Mouse (Mus musculus): ENCODE data around the gene Stt3b.
A peak's percentile ranks its signal among the peaks of the same experiment; 100 is the strongest.

Stt3b gene

DNA sequence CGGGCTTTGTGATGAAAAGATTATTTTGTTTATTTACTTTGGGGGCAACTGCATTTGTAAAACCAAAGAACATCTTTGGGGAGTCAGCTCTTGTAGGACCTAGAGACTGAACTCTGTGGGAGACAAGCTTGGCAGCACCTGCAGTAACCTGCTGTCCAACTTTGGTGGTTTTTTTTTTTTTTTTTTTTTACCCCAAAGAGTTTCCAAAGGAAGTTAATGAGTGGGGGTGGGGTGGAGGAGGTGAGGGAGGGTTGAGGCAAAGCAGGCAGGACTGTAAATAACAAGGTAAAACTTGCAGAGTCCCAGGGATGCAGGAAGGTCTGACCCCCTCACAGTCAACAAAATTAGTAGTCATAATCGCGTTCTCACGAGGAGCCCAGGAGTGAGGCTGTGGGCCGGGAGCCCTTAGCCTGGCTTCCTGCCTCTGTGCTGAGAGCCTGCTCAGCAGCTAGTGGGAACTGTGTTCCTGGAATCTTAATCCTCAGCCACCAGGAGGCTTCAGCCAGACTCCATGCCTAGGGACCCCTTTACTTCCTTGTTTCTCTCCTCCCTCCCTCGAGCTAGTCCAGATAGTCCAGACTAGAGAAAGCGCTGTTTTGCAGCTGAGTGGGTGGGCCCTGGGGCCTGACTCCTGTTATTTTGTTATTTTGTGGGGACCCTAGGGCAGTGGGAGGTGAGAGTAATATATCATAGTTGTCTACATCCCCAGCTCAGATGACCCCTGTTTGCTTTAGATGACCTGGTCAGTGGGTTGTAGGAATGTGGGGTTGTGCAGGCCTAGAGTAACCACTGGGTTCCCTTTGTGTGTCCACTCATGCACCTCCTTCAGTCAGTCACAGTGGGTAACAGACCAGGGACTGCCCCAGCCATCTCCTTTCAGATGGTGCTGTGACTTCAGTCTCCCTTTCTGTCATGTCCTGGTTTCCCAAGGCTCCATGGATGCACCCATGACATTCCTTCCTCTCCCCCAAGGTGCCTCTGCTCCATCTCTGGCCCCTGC lies 95.3 kb downstream of the Stt3b start:
- DNase-seq (ENCODE audit: low spot score in 2 of 2), result no peak

DNA sequence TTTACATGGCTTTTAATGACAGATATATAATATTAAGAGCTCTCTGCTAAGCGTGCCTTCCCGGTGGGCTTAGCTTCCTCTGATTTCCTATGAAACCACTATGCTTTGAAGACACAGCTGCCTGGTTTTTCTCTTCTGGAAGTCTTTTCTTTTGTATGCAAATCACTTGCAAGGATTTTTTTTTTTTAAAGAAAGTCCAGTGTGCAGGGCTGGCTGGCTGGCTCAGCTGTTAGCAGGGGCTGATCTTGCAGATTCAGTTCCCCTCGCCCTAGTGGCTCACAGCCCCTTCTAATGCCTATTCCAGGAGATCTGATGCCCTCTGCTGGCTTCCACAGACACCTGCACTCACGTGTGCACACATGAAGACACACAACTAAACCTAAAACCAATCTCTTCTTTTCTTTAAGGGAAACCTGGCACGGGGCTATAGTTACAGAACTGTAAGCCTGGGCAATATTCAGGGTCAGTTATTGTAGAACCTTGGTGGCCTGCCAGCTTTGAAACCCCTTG lies 96.4 kb downstream of the Stt3b start:
- no peak for DNase-seq (ENCODE audit: low spot score in 2 of 2)

DNA sequence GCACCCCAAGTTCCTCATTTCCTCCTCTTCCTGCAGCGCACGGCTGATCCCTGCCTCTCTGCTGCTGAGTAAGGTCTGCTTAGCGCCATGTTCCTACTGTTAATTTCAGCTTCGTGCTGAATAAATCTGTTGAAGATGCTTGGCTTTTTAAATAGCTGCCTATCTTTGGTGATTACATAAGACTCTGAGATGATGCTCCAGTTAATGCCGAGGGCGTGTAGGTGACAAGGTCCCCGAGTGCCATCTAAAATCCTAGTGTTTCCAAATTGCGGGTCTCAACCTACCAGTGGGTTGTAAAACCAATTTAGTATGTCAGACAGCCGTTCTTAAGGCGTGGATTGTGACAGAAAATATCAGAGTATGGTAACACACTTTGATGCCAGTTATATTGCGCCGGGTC lies 99.7 kb downstream of the Stt3b start:
- DNase-seq (ENCODE audit: low spot score in 2 of 2), result no peak

DNA sequence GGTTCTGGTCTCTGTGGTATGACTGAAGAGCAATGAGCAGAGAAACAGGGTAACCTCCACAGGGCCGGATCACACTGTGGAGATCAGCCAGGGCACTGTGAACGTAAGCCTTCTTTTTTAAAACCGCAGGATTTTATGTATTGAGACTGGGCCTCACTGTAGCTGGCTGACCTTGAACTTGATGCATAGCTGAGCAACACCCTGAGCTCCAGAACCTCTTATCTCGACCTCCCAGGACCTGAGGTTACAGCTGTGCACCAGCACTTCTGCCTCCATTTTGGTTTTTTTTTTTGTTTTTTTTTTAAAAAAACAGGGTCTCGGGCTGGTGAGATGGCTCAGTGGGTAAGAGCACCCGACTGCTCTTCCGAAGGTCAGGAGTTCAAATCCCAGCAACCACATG lies 100.5 kb downstream of the Stt3b start:
- DNase-seq (ENCODE audit: low spot score in 2 of 2), result no peak

DNA sequence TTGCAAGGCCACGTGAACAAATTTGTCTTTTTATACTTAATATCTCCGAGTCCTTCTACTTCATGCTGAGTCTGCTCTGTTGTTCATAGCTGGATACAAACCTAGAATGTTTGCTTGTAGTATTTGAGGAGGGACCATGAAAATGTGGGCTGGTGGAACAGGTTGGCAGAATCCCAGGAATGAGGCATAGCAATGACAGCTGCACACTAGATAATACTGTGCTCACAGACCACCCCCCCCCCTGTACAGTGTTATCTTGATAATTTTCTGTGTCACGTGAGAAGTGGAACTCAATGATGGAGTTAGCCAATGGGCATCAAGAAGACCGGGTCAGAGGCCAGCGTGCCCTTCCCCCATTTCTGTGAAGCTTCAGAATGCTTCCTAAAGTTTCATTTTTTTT lies 104.0 kb downstream of the Stt3b start:
- DNase-seq (ENCODE audit: low spot score in 2 of 2), result no peak

DNA sequence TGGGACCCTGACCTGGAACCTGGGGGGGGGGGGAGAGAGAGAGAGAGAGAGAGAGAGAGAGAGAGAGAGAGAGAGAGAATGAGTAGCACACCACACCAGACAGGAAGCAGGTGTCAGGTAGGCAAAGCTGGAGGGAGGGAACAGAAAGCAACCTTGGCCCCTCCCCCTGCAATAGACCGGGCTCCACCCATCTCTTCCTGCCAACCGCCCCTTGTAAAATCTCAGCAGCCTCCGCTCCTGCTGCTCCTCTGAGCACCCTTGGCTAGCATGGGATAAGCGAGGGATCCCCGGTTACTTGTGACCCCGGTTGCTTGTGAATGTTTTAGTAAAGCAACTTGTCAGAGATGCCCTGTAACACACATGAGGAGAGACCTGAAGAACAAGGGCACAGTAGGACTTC lies 104.7 kb downstream of the Stt3b start:
- DNase-seq (ENCODE audit: low spot score in 2 of 2), result peak in 1 of 2 experiments; percentile 31

DNA sequence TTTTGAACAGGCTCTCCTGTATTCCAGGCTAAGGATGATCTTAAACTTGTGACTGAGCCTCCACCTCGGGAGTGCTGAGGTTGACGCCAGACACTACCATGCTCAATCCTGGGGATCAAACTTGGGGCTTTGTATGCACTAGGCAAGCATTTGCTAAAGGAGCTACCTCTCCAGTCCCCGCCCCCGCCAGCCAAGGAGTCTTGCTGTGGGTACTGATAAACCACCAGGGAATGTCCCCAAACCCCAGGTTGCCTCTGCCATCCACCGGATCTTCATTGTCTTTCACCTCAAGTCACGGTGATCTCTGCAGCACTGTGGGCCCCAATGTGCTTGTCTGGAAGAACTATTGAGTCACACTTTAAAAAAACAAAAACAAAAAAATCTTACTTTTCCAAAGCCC lies 107.1 kb downstream of the Stt3b start:
- DNase-seq (ENCODE audit: low spot score in 2 of 2), result no peak

DNA sequence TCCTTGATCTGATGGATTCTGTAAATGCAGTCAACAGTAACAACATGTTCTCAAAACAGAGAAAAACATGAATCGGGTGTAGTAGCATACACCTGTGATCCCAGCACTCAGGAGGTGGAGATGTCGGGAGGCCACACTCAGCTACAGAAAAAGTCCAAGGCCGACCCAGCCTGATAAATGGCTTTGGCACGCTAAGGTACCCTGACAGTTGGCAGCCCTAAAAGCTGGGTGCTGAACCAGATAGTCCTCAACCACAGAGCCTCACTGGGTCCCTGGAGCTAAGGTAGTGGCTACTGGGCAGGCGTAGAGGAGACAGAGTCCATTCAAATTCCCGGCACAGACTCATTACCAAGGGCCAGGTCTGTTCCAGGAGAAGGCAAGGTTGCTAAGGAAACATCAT lies 109.0 kb downstream of the Stt3b start:
- DNase-seq (ENCODE audit: low spot score in 2 of 2), result no peak

DNA sequence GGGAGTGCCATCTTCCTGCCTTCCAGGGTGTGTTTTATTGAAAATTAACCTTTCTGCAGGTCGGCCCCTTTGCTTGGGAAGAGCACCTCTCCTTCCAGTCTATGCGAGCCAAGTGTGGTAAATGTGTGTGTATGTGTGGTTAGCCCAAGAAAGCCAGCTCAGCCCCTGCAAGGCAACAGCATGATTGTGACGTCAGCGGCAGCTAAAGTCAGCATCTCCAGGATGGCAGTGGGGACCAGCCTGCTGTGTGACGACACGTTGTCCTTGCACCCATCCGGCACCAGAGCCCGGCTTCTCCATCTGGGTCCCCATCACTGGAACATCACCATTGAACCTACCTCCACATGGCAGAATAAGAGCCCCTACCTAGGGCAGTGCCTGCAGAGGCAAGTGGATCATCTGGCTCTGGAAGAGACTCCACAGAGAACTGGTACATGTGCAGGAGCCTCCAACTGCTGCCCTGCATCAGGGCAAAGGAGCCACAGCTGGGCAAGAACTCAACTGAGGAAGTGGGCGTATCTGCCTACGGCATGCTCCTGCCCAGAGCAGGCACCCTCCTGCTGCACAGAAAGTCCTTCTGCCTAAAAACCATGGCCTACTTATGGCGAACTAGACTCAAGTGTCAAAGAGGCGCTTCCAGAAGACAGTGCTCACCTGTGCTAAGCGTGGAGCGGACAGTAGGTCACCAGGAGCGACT lies 109.9 kb downstream of the Stt3b start:
- DNase-seq (ENCODE audit: low spot score in 2 of 2), result no peak

DNA sequence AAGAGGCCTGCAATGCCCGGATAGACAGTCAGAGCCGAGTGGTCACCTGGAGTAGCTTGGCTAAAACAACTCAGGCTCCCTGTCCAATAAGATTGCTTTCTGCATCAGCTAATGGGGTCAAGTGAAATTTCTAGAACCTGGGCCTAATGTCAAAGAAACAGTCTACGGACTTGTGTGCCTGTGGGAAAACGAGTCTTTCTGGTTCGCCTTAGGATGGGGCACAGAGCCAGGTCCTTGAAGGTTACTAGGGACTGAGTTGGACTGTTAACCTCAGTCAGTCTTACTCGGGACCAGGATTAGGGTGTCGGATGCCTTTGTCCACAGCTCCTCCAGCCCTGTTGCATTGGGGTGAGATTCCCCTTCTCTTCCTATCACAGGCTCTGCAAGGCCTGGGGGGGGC lies 113.1 kb downstream of the Stt3b start:
- peak; percentile 20 to 28 for DNase-seq (ENCODE audit: low spot score in 2 of 2)

DNA sequence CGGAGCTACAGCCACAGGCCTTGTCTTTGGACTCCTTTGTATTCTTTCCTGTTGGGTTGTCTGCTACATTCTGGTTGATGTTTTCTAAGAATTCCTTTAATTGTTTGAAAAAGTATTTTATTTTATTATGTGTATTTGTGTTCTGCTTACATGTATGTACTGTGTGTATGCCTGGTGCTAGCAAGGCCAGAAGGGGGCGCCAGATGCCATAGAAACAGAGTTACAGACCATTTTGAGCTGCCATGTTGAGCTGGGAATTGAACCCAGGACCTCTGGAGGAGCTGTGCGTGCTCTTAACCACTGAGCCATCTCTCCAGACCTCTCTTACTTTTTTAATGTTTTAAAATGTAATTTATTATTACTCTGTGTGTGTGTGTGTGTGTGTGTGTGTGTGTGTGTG lies 117.3 kb downstream of the Stt3b start:
- no peak for DNase-seq (ENCODE audit: low spot score in 2 of 2)

Measured in urinary bladder, postnatal 36 days (tissue).